Mouse (Mus musculus): ENCODE data around the gene Arhgap10. TPM values are rescaled to one million over a fixed set of nuclear protein-coding genes. Genes with fewer than 3 reads are reported as not detected.
A peak's percentile ranks its signal among the peaks of the same experiment; 100 is the strongest.

Gene Arhgap10
- polyA plus RNA-seq, 1 experiment from 2014 or later: 33.4 TPM

DNA sequence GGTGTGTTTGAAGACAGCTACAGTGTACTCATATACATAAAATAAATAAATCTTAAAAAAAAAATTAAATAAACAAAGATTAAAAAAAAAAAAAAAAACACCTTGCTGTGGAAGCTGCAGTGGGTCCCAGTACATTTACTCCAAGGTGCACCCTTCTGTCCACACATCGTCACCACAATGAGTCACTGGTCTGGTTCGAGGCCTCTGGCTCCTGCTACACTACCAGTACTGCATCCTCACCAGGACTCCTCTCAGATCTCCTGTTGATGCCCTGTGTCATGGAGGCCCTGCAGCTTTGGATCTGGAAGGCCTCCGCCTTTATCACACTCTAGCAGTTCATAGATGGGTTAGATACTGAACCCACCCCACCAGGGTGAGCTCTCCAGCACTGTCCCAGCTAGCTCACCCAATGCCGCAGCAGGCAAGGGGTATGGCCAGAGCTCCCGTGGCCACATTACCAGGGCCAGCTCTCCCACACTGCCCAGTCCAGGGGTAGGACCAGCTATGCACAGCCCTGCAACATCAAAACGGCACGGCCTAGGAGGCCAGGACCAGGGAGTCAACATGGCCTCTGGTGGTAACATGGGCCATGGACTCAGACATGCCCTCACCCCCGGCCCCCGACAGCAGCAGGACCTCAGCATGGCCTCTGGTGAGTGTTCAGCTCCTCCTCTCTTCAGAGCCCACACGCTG, 26.4 kb downstream of the Arhgap10 start:
- Histone ChIP-seq H3K36me3 (ENCODE audit: control insufficient read depth, insufficient read depth, low read length) (no peaks in the 10 kb centered on the region), H3K4me1 (ENCODE audit: control insufficient read depth, insufficient read depth, low read length) (peaks cover 62% of the 10 kb centered on the region), H3K27ac (ENCODE audit: low read length) (peak overlapping the region; percentile 95), H3K9me3 (replicated peaks; ENCODE audit: control insufficient read depth, low read length) (no peaks in the 10 kb centered on the region), H3K4me2 (ENCODE audit: low read depth, low read length) (no peak overlapping the region), H3K27me3 (ENCODE audit: control insufficient read depth, insufficient read depth, low read length) (no peaks in the 10 kb centered on the region), H3K4me3 (replicated peaks; ENCODE audit: low read length) (no peak overlapping the region), H3K9ac (ENCODE audit: low read length) (no peak overlapping the region)
- peak; percentile 5; the same call in 1 of the 2 replicates for ATAC-seq (ENCODE audit: insufficient read depth, low FRiP score)
- WGBS: 87% methylated on average over 10 of the region's 10 CpGs

DNA sequence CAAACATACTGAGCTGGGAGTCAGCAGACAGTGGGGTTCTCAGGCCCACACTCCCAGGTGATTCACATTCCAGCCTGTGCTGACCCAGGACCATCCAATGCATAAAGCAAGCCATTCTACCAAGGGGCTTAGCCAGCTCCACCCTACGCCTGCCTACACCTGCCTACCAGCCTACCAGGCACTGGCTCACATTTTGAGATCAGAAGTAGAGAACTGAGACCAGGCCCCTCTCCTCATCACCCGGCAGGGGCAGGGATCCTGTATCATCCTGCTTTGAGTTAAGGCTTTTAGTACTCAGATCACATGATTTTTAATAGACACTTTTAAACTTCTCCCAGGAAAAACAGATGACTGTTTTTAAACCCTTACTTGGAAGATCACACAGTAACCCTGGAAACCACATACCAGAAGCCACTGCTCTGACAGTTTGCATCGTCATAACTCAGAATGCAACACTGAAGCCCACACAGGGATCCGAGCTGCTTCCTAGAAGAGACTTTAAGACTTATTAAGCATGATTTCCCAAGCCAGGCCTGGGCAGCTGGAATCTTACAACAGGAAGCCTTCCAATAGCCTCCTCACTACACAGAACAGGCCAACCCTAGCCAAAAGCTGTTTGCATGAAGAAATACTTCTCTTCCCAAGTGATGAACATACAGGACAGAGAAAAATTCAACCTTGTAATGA, 27.5 kb downstream of the Arhgap10 start:
- ATAC-seq (ENCODE audit: insufficient read depth, low FRiP score): peak; percentile 80
- Histone ChIP-seq H3K36me3 (ENCODE audit: control insufficient read depth, insufficient read depth, low read length) (no peaks in the 10 kb centered on the region), H3K9ac (ENCODE audit: low read length) (no peak overlapping the region), H3K27me3 (ENCODE audit: control insufficient read depth, insufficient read depth, low read length) (no peaks in the 10 kb centered on the region), H3K4me2 (ENCODE audit: low read depth, low read length) (no peak overlapping the region), H3K9me3 (replicated peaks; ENCODE audit: control insufficient read depth, low read length) (no peaks in the 10 kb centered on the region), H3K4me1 (ENCODE audit: control insufficient read depth, insufficient read depth, low read length) (peaks cover 60% of the 10 kb centered on the region), H3K27ac (ENCODE audit: low read length) (peak overlapping the region; percentile 95), H3K4me3 (replicated peaks; ENCODE audit: low read length) (no peak overlapping the region)
- 30% methylated on average over 4 of the region's 4 CpGs for WGBS

DNA sequence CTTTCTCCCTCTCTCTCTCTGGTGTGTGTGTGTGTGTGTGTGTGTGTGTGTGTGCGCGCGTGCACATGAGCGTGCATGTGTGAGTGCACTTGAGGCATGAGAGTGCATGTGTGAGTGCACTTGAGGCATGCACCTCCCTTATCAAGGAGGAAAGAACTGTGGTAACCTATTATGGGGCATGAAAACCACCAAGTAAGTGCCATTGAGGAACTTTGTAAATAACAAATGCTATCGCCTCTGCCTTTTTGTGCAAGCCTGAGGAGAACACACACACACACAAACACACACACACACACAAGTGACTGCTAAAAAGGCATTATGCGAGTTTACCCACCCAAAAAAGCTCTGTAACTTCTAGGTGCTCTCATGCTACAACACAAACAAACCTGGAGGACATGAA, 28.5 kb downstream of the Arhgap10 start:
- Histone ChIP-seq H3K9me3 (replicated peaks; ENCODE audit: control insufficient read depth, low read length) (no peaks in the 10 kb centered on the region), H3K27ac (ENCODE audit: low read length) (no peak overlapping the region; the same call in 1 of the 2 replicates), H3K9ac (ENCODE audit: low read length) (no peak overlapping the region), H3K4me1 (ENCODE audit: control insufficient read depth, insufficient read depth, low read length) (peaks cover 56% of the 10 kb centered on the region), H3K27me3 (ENCODE audit: control insufficient read depth, insufficient read depth, low read length) (no peaks in the 10 kb centered on the region), H3K36me3 (ENCODE audit: control insufficient read depth, insufficient read depth, low read length) (no peaks in the 10 kb centered on the region), H3K4me3 (replicated peaks; ENCODE audit: low read length) (no peak overlapping the region), H3K4me2 (ENCODE audit: low read depth, low read length) (no peak overlapping the region)
- 89% methylated on average over 6 of the region's 6 CpGs for WGBS
- no peak for ATAC-seq (ENCODE audit: insufficient read depth, low FRiP score)

DNA sequence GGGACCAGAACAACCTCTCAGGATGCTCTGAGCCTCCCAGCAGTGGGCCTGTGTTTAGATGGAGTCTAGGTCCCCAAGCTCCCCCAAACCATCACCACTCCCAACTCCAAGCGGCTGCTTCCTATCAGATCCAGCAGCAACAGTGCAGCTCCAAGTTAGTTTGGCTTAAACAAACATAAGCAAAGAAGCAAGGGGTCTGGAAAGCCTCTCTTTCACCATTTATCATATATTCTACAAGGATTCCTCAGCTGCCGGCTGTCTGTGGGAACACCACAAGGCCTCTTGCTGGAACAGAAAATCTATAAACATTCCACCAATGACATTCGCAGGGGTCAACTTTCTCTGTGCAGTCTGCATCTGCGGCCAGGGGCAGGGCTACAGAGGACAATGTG, 29.5 kb downstream of the Arhgap10 start:
- Histone ChIP-seq H3K4me3 (replicated peaks; ENCODE audit: low read length) (no peak overlapping the region), H3K36me3 (ENCODE audit: control insufficient read depth, insufficient read depth, low read length) (no peaks in the 10 kb centered on the region), H3K4me2 (ENCODE audit: low read depth, low read length) (no peak overlapping the region), H3K27ac (ENCODE audit: low read length) (peak overlapping the region; percentile 89), H3K9me3 (replicated peaks; ENCODE audit: control insufficient read depth, low read length) (no peaks in the 10 kb centered on the region), H3K4me1 (ENCODE audit: control insufficient read depth, insufficient read depth, low read length) (peaks cover 65% of the 10 kb centered on the region), H3K27me3 (ENCODE audit: control insufficient read depth, insufficient read depth, low read length) (no peaks in the 10 kb centered on the region), H3K9ac (ENCODE audit: low read length) (0 out of 2 replicates have a peak overlapping the region, but pooled peaks have one; percentile 8)
- WGBS: 12% methylated on average over 4 of the region's 4 CpGs
- ATAC-seq (ENCODE audit: insufficient read depth, low FRiP score): peak; percentile 52

DNA sequence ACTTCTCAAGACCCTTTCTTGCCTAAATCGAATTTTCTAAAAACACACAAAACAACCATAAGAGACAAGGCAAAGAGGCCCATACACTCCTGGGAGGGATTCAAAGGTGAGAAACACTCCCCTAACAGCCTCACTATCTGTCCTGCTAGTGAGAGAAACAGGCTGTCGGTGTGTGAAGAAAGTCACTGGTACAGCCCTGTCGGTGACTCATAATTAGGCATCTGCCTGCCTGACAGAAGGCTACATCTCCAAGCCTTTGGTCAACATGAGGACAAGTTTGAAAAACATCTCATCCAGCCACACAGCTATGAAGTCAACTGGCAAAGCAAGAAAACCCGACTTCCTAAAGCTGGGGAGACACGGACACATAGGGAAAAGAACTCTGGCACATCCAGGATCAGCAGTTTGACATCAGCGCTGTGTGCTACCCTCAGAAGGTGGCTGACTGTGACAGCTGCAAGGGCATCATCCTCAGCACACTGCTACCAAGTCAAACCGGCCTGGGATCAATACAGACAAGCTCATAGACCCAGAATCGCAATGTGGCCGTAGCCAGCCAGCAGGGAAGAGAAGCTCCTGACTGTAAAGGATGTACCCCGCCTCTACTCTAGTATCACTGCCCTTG, 30.1 kb downstream of the Arhgap10 start:
- Histone ChIP-seq H3K36me3 (ENCODE audit: control insufficient read depth, insufficient read depth, low read length) (no peaks in the 10 kb centered on the region), H3K9me3 (replicated peaks; ENCODE audit: control insufficient read depth, low read length) (no peaks in the 10 kb centered on the region), H3K27ac (ENCODE audit: low read length) (peak overlapping the region; percentile 89), H3K4me3 (replicated peaks; ENCODE audit: low read length) (no peak overlapping the region), H3K27me3 (ENCODE audit: control insufficient read depth, insufficient read depth, low read length) (no peaks in the 10 kb centered on the region), H3K4me2 (ENCODE audit: low read depth, low read length) (no peak overlapping the region), H3K4me1 (ENCODE audit: control insufficient read depth, insufficient read depth, low read length) (peaks cover 63% of the 10 kb centered on the region), H3K9ac (ENCODE audit: low read length) (0 out of 2 replicates have a peak overlapping the region, but pooled peaks have one; percentile 8)
- ATAC-seq (ENCODE audit: insufficient read depth, low FRiP score): no peak
- WGBS: 40% methylated on average over 10 of the region's 10 CpGs

DNA sequence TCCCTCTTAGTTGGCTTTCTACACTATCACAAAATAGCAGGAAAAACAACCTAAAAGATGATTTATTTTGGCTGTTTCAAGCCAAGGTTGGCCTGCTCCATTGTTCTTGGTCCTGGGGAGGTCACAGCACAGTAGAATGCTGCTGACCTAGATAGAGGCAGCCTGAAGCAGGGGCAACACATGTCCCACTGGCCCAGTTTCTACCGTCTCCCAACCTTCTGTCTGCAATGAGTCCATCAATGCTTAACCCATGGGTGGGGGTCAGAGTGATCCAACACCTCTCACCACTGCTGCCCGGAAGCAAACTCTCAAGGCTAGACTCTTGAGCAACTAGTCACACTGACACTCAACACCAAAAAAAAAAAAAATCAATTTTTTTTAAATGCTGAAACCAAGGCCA, 31.0 kb downstream of the Arhgap10 start:
- Histone ChIP-seq H3K9me3 (replicated peaks; ENCODE audit: control insufficient read depth, low read length) (no peaks in the 10 kb centered on the region), H3K36me3 (ENCODE audit: control insufficient read depth, insufficient read depth, low read length) (no peaks in the 10 kb centered on the region), H3K4me1 (ENCODE audit: control insufficient read depth, insufficient read depth, low read length) (peaks cover 55% of the 10 kb centered on the region), H3K9ac (ENCODE audit: low read length) (no peak overlapping the region), H3K4me2 (ENCODE audit: low read depth, low read length) (no peak overlapping the region), H3K4me3 (replicated peaks; ENCODE audit: low read length) (no peak overlapping the region), H3K27ac (ENCODE audit: low read length) (no peak overlapping the region), H3K27me3 (ENCODE audit: control insufficient read depth, insufficient read depth, low read length) (no peaks in the 10 kb centered on the region)
- no peak for ATAC-seq (ENCODE audit: insufficient read depth, low FRiP score)
- WGBS: 75% methylated on average over 2 of the region's 2 CpGs

DNA sequence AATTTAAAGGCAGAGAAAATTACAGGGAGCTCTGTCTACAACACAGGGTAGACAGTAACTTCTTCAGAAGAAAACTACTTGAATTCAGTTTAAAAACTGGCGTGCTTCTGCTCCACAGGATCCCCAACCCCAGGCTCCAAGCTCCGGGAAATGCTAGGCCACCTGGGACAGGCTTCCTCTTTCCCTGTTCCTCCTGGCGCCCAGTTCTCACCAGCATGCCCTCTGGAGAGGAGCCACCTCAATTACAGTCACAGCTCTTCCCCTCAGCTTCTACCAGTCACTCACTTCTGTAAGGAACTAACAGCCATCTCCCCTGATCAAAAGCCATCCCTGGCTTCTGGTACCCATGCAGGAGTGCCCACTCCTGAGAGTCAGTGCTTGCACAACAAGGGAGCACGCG, 32.9 kb downstream of the Arhgap10 start:
- Histone ChIP-seq H3K9me3 (replicated peaks; ENCODE audit: control insufficient read depth, low read length) (no peaks in the 10 kb centered on the region), H3K27ac (ENCODE audit: low read length) (no peak overlapping the region), H3K27me3 (ENCODE audit: control insufficient read depth, insufficient read depth, low read length) (no peaks in the 10 kb centered on the region), H3K4me3 (replicated peaks; ENCODE audit: low read length) (no peak overlapping the region), H3K9ac (ENCODE audit: low read length) (no peak overlapping the region), H3K4me2 (ENCODE audit: low read depth, low read length) (no peak overlapping the region), H3K4me1 (ENCODE audit: control insufficient read depth, insufficient read depth, low read length) (peaks cover 52% of the 10 kb centered on the region), H3K36me3 (ENCODE audit: control insufficient read depth, insufficient read depth, low read length) (no peaks in the 10 kb centered on the region)
- no peak for ATAC-seq (ENCODE audit: insufficient read depth, low FRiP score)
- 83% methylated on average over 5 of the region's 5 CpGs for WGBS

DNA sequence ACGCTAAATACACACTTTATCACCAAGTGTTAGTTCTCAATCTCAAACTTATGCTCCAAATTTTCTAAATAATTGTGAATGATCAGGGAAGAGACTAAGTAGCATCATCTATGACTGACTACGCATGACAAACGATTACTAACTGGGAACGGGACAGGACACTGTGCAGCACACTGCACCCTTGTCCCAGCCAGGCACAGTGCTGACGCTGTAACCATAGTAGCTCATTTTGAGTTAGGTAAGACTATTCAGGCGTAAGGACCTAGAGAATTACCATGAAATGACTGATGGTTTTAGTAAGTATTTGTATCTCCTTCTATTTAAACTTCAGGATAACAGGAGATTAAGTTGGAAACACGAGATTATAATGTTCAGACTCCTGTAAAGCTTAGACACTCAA, 33.5 kb downstream of the Arhgap10 start:
- Histone ChIP-seq H3K27me3 (ENCODE audit: control insufficient read depth, insufficient read depth, low read length) (no peaks in the 10 kb centered on the region), H3K36me3 (ENCODE audit: control insufficient read depth, insufficient read depth, low read length) (no peaks in the 10 kb centered on the region), H3K4me2 (ENCODE audit: low read depth, low read length) (no peak overlapping the region), H3K4me1 (ENCODE audit: control insufficient read depth, insufficient read depth, low read length) (peaks cover 50% of the 10 kb centered on the region), H3K9me3 (replicated peaks; ENCODE audit: control insufficient read depth, low read length) (no peaks in the 10 kb centered on the region), H3K9ac (ENCODE audit: low read length) (no peak overlapping the region), H3K4me3 (replicated peaks; ENCODE audit: low read length) (no peak overlapping the region), H3K27ac (ENCODE audit: low read length) (no peak overlapping the region)
- no peak for ATAC-seq (ENCODE audit: insufficient read depth, low FRiP score)
- WGBS: 62% methylated on average over 7 of the region's 7 CpGs

DNA sequence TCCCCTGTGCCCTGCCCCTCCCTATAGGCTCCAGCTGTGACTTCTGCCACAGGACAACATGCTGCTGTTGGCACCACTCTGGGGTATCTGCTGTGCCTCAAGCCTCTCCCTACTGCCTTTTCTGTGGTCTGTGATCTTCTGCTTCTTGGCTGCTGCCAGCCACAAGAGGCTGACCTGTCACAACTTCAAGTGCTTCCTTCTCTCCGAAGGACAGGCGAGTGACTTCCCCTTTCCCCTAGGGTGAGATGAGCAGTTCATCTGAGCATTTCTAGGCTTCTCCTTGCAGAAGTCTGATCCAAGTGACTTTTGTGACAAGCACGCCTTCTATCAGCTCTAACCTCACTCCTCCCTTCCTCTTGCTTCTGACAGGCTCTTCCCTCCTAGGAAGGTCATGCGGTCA, 34.1 kb downstream of the Arhgap10 start:
- Histone ChIP-seq H3K4me3 (replicated peaks; ENCODE audit: low read length) (no peak overlapping the region), H3K27ac (ENCODE audit: low read length) (no peak overlapping the region; the same call in 1 of the 2 replicates), H3K9ac (ENCODE audit: low read length) (no peak overlapping the region), H3K9me3 (replicated peaks; ENCODE audit: control insufficient read depth, low read length) (no peaks in the 10 kb centered on the region), H3K4me1 (ENCODE audit: control insufficient read depth, insufficient read depth, low read length) (peaks cover 50% of the 10 kb centered on the region), H3K36me3 (ENCODE audit: control insufficient read depth, insufficient read depth, low read length) (no peaks in the 10 kb centered on the region), H3K27me3 (ENCODE audit: control insufficient read depth, insufficient read depth, low read length) (no peaks in the 10 kb centered on the region), H3K4me2 (ENCODE audit: low read depth, low read length) (no peak overlapping the region)
- no peak for ATAC-seq (ENCODE audit: insufficient read depth, low FRiP score)
- 77% methylated on average over 4 of the region's 4 CpGs for WGBS

All from stomach, embryonic 16.5 days (tissue).